Mouse (Mus musculus) embryonic fibroblast, embryonic 13.5 days (primary cell): ENCODE measurements at regions not wholly inside any gene's neighbourhood (a gene's known extent, or its start where the extent isn't known, plus 50 kb on each side); places are given as distances from the start of the nearest gene placed in this dataset.
"Not testable (repeated sequence)": the region's sequence is repeated elsewhere in the genome, so short reads cannot be mapped to it uniquely, and the experiment has no call there.

Experiments
- H3K27ac ChIP-seq: 2 replicates; pipeline ENCODE4 v1.5.1; 2012; ENCODE audit warnings: low read length, control low read depth, inconsistent platforms; ENCODE audit not compliant: insufficient read depth
- H3K4me1 ChIP-seq: 2 replicates; pipeline ENCODE4 v1.6.1; 2011; ENCODE audit warnings: low read length; ENCODE audit not compliant: control insufficient read depth, insufficient read depth
- H3K4me3 ChIP-seq: 2 replicates; pipeline ENCODE4 v1.5.1; 2011; ENCODE audit warnings: mild to moderate bottlenecking, control low read depth, low read length; ENCODE audit not compliant: insufficient read depth
- CTCF ChIP-seq: IDR thresholded peaks from 2 replicates; pipeline ENCODE4 v1.5.1; 2011; ENCODE audit warnings: mild to moderate bottlenecking, control low read depth, low read length, moderate library complexity, borderline replicate concordance; ENCODE audit not compliant: insufficient read depth
- POLR2A ChIP-seq: IDR thresholded peaks from 2 replicates; pipeline ENCODE4 v1.6.1; 2011; ENCODE audit warnings: low read depth, mild to moderate bottlenecking, control low read depth, low read length, moderate library complexity

- TF ChIP-seq POLR2A (no peak), CTCF (no peak)
- no peaks in the 10 kb centered on the region for H3K4me1 ChIP-seq
- no peak overlapping the region for H3K27ac ChIP-seq
- no peak overlapping the region for H3K4me3 ChIP-seq
These were observed 436.9 kb upstream of the Ghitm start for GRCm38 (mm10) chr14:37571971-37572370.

GRCm38 (mm10) chr14:37558258-37558657 lies 423.2 kb upstream of the Ghitm start:
- no peak overlapping the region for H3K4me3 ChIP-seq
- H3K4me1 ChIP-seq: no peaks in the 10 kb centered on the region
- no peak for TF ChIP-seq POLR2A
- no peak for TF ChIP-seq CTCF
- H3K27ac ChIP-seq: no peak overlapping the region

- no peak overlapping the region for H3K4me3 ChIP-seq
- no peak overlapping the region for H3K27ac ChIP-seq
- no peaks in the 10 kb centered on the region for H3K4me1 ChIP-seq
- TF ChIP-seq POLR2A (no peak), CTCF (no peak)
These were observed 388.5 kb upstream of the Ghitm start for GRCm38 (mm10) chr14:37523616-37524015.

- not testable (repeated sequence) for H3K4me1 ChIP-seq, H3K27ac ChIP-seq, H3K4me3 ChIP-seq
These were observed 385.6 kb upstream of the Ghitm start for GRCm38 (mm10) chr14:37520631-37521030.

GRCm38 (mm10) chr14:37505314-37505713 lies 370.2 kb upstream of the Ghitm start:
- TF ChIP-seq CTCF (no peak), POLR2A (no peak)
- Histone ChIP-seq H3K4me1 (no peaks in the 10 kb centered on the region), H3K4me3 (no peak overlapping the region), H3K27ac (no peak overlapping the region)

GRCm38 (mm10) chr14:37490711-37491110 lies 355.6 kb upstream of the Ghitm start:
- Histone ChIP-seq H3K4me1 (no peaks in the 10 kb centered on the region), H3K27ac (no peak overlapping the region), H3K4me3 (no peak overlapping the region)
- TF ChIP-seq CTCF (no peak), POLR2A (no peak)

- Histone ChIP-seq H3K4me1 (no peaks in the 10 kb centered on the region), H3K4me3 (no peak overlapping the region), H3K27ac (no peak overlapping the region)
- TF ChIP-seq POLR2A: no peak
- no peak for TF ChIP-seq CTCF
These were observed 350.2 kb upstream of the Ghitm start for GRCm38 (mm10) chr14:37485292-37485691.

GRCm38 (mm10) chr14:37477599-37477998 lies 342.5 kb upstream of the Ghitm start:
- no peaks in the 10 kb centered on the region for H3K4me1 ChIP-seq
- TF ChIP-seq POLR2A (no peak), CTCF (no peak)
- no peak overlapping the region for H3K4me3 ChIP-seq
- H3K27ac ChIP-seq: no peak overlapping the region

GRCm38 (mm10) chr14:37468711-37469110 lies 333.6 kb upstream of the Ghitm start:
- Histone ChIP-seq H3K4me1 (no peaks in the 10 kb centered on the region), H3K4me3 (no peak overlapping the region), H3K27ac (no peak overlapping the region)
- TF ChIP-seq POLR2A (no peak), CTCF (no peak)

GRCm38 (mm10) chr14:37440874-37441273 lies 305.8 kb upstream of the Ghitm start:
- TF ChIP-seq POLR2A (no peak), CTCF (no peak)
- Histone ChIP-seq H3K27ac (no peak overlapping the region), H3K4me3 (no peak overlapping the region), H3K4me1 (no peaks in the 10 kb centered on the region)

GRCm38 (mm10) chr14:37430656-37431055 lies 295.6 kb upstream of the Ghitm start:
- Histone ChIP-seq H3K4me1 (no peaks in the 10 kb centered on the region), H3K4me3 (no peak overlapping the region), H3K27ac (no peak overlapping the region)
- TF ChIP-seq CTCF (no peak), POLR2A (no peak)

GRCm38 (mm10) chr14:37425506-37425905 lies 290.4 kb upstream of the Ghitm start:
- Histone ChIP-seq H3K4me1 (no peaks in the 10 kb centered on the region), H3K27ac (no peak overlapping the region), H3K4me3 (no peak overlapping the region)
- no peak for TF ChIP-seq POLR2A
- no peak for TF ChIP-seq CTCF
